Mouse (Mus musculus) kidney, postnatal 25 days (tissue): ENCODE data around the gene C130032M10Rik.

Source experiments
- DNase-seq, 2 experiments: peaks; one replicate each; pipeline ENCODE4 v3.0.0; 2021; ENCODE audit warnings: mixed read lengths in 2 of 2

The C130032M10Rik gene

DNA sequence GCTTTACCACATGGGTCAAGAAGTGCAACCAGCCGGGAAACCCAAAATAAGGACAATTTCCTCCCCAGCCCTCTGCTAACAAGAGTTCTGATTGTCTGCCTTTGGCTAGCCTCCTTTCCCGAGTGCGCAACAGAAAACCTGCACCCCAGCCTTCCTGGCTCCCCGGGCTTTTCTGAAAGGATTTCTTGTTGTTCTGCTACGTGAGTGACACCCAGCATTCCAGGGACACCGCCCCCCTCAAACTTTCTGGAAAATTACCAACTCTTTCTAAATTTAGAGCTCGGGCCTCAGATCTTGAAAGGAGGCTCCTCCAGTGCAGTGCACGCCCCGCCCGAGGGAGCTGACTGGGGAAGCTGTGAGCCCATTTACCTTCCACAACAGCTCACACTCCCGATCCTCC is at the start of gene C130032M10Rik:
Gene C130032M10Rik, plus strand, starts transcription at position 334 of the 400 bp plus-strand sequence.
- DNase-seq = no peak

DNA sequence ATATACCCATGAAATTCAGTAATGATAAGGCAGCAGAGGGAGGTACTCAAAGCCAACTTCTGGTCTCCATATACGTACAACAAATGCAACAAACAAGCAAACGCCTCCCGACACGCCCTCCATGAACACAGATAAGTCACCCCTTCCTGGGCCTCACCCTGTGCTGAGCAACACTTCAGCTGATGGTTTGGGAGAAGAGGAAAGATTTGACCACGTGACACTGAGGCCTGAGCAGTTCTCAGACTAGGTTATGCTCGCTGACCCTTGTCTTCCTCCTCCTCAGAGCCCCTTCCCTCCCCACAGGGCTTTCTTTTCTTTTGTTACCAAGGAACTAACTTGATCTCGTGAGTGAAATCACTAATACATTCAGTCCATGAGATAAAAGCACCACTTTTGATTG is 48.6 kb upstream of the C130032M10Rik start:
- no peak for DNase-seq

DNA sequence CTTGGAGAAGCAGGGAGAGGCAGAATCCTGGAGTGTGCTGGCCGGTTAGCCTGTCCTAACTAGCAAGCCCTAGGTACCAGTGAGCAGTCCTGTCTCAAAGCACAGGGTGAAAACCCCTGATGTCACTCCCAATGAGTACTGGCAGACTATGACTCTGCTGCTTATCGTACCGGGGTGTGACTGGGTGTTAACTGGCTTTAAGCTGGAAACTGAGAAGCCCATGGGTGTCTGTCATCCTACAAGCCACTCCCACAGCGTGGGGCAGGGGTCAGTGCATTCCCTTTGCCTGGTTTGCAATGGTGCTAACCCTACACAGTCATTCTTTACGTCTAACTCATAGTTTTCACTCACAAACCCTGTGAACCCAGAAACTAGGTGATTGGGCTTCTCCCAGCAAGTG is 47.3 kb upstream of the C130032M10Rik start:
- no peak for DNase-seq

DNA sequence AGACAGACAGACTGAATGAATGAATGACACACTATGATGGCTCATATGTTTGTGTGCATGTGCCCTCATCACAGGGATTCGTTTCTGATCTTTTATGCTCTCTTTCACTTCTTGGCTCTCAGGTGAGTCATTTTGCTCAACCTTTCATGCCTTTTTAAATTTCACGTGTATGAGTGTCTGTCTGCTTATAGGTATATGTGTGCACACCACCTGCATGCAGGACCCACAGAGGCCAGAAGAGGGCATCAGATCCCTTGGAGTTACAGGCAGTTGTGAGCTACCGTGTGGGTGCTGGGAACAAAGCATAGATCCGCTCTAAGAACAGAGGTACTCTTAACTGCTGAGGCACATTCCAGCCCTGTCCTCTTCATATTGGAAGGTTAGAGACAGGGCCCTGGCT is 46.8 kb upstream of the C130032M10Rik start:
- no peak for DNase-seq

DNA sequence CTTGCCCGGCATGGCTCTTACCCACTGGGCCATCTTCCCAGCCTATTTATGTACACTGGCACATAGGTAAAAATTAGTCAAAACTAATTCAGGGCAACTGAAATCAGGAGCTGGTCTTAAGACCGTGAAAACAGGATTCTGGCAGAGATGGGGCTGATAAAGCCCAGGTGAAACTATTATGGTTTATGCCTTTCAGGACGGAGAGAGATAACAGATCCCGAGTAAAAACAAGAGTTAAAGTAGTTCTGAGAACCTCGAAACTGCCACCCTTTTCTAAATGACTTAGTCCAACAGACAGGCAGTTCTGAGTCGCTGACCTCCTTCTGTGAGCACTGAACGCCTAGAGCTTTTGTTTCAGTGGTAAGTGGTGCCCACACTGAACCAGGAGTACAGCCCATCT is 43.6 kb upstream of the C130032M10Rik start:
- no peak for DNase-seq

DNA sequence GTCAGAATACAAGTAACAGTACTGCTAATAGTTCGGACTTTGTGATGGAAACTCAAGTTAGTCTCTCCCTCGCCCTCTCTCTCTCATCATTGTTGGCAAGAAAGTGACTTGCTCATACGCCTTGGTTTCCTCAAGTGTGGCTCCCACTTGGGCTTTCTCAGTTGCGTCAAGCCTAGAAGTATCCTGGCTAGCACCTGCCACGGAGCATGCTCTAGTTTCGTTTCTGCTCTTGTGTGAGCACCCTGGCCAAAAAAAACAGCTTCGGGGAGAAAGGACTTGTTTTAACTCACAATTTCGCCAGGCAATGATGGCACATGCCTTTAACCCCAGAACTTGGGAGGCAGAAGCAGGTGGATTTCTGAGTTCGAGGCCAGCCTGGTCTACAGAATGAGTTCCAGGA is 38.5 kb upstream of the C130032M10Rik start:
- peak in 1 of 2 experiments; percentile 17 for DNase-seq

DNA sequence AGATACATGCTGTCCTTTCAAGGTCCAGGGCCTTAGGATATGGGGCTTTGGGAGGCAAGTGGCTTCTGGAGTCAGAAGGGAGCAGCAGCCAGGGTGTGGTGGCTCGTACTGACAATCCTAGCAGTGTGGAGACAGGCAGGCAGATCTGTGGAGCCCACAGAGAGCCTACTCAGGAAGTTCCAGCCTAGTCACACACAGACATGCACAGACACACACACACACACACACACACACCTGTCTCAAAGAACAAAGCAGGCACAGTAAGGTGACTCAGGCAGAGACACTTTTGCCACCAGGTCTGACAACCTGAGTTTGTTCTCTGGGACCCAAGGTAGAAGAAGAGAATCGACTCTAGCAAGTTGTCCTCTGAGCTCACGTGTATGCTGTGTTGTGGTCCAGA is 34.6 kb upstream of the C130032M10Rik start:
- DNase-seq = no peak

DNA sequence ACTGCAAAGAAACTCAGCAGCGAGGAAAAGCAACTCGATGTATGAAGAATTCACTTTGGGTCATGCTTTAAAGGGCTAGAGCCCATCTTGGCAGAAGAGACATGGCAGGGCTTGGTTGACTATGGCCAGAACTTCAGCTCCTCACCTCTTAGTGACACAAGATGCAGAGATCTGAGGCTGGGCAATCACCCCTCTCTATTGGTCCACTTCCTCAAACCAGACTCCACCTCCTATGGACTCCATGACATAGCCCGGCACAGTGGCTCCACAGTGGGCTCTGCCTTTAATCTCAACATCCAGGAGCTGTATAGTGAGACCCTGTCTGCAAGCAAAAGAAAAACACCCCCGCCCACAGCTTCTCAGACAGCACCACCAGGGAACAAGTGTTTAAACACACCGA is 30.7 kb upstream of the C130032M10Rik start:
- DNase-seq = no peak

DNA sequence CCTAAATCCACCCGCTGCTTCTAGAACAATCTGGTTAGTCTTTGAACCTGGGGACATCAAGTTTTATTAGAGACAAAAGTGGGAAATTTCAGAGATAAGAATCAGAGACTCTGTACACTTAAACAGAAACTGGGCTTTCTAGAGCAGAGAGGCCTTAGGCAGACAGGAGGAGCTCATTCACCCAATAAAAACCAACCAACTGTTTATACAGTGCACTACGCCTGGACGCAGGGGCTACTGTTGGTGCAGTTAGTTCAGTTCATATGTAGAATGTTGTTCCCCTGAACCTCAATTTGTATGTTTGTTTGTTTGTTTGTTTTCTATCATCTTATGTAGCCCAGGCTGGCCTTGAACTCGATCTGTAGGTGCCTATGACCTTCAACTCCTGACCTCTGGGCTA is 28.7 kb upstream of the C130032M10Rik start:
- DNase-seq = no peak

DNA sequence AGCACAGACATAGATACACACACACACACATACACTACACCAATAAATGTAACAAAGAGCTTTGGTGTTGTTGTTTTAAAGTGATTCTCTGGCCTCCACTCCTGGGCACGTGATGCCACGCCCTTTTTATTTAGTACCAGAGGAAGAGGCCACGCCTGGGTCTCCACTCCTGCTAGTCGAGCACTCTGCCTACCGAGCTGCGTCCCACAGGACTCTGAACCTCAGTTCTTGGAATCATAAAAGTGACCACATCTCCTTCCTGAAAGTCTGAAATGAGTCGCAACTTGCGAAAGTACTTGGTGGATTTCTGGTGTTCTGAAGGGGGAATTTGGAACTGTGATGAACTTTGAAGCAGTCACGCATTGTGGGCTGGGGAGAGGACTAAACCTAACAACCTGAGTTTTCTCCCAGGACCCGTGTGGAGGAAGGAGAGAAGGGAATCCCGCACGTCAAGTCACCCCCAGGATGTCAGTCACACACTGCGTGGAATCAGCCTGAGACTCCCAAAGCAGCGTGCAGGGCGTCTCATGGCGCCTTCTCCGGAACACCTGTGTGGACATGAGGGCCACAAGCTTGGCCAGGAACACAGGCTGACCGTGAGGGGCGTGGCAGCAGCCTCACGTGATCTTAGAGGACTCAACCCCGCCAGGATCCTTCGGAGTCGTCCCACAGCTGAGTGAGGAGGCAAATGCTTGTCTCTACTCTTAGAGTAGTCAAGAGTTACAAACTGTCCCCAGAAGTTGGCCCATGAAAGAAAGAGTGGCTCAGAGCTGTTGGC is 27.8 kb upstream of the C130032M10Rik start:
- DNase-seq = no peak

DNA sequence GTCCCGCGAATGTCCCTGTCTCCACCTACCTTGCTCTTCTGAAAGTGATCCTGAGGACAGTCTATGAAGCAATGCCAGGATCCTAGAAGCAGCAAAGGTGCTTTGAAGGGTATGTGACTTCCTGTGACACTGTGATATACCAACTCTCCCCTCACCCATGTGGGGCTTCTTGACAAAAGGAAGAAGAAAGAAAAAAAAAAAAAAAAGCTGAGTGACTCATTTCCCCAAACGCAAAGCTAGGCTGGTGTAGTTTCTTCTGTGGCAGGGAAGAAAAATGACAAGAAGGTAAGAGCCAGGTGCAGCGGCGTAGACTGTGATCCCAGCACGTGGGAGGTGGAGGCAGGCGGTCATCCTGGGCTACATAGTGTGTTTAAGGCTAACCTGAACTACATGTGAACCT is 19.0 kb upstream of the C130032M10Rik start:
- no peak for DNase-seq

DNA sequence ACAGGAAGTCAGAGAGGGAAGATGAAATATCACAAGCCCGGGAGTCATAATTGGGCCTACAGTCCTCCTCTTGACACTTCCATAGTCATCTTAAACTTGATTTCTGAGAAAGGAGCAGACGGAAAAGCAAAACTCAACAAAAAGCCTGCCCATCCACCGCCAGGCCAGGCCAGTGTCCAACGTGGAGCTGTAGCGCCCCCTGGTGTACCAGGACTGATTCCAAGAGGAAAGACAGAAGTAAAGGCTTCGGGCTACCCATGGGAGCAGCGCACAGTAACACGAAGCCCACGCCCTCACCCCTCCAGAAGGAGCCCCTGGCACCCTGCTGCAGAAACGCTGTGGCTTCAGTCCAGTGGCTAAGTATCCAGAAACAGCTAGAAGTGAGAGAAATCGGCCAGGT is 17.3 kb upstream of the C130032M10Rik start:
- DNase-seq = peak; percentile 85 to 95

DNA sequence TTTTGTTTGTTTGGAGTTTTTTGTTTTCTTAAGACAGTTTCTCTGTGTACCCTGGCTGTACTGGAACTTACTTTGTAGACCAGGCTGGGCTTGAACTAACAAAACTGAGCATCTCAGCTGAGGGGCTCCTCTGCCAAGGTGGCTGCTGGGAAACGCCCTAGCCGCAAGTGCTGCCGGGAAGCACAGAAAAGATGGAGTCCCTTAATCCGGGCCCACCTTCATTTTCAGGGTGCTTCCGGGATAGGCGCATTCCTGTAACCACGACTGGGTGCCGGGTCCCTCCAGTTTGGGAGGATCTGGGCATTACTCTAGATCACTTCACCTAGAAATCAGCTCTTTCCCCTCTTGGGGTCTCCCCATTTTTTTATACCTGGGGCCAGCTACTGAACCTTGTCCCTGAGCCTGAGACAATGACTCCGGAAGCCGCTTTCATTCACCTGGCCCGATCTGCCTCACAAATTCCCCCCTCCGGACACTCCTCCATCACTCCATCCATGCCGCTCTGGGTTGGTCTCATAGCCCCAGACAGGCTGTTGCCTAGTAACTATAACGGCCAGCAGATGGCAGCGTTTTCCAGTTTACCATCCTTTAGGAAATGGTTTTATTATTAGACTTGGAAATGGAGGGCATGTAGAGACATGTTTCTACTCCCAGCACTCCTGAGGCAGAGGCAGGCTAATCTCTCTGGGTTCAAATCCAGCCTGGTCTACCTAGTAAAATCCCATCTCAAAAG is 15.5 kb upstream of the C130032M10Rik start:
- DNase-seq = peak; percentile 78 to 86

DNA sequence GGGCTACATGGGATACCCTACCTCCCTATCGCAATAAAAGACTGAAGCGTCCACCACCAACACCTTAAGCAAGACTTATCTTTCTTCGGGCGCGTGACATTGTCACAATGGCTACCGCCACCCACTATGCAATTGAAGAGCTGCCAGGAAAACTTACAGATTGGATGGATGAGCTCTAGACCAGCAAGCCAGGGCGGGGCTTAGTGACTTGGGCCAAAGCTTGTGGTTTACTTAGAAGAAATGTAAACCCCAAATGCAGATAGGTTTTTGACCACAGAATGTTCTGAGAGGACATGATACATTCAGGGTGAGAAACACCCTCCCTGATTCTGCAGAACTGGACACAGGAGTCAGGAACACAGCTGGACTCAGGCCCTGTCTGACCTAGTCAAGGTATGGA is 14.4 kb upstream of the C130032M10Rik start:
- DNase-seq = no peak

DNA sequence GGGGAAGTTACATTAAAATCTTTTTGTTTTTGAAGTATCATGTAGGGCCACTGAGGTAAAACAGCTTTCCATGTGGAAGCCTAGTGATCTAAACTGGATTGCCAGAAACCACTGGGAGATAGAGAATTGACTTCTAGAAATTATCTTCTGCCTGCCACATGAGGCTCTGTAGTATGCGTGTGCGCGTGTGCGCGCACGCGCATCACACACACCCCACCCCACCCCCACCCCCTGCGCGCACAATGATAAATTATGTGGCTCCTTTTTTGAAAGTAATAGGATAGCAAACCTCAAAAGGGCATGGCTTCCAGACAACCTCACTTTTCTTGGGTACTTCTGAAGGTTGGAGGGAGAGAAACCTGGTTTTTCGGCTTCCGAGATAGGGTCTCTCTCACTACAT is 13.6 kb upstream of the C130032M10Rik start:
- DNase-seq = no peak

DNA sequence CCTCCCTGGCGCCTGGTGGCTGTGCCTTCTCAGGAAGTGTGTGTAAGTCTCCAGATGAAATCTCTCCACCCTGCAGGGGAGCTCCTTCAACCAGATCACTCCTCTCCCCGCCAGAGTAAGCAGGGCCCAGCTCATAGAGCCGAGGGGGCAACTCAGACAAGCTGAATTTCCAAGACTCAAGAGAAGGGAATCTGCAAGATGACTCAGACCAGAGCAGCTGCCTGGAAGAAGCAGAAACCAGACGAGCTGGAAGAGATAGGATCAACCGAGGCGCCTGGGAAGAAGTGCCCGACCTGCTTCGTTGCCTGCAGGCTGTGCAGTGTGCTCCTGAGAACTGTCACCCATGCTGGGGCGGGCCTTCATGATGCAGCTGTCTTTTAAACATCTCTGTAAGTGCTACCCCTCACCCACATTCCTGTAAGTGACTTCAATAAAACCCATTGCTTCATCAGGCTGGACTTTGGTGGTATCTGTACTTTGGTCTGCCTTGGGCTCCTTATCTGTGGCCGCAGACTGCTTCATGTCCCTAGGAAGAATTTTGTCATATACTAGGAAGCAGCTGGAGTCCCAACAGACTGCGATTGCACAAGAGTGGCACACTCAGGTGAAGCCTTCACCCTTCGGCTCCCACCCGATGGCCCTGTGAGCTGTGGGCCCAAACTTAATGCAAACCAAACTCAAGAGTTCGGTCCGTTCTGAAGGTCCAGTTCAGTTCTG is 12.6 kb upstream of the C130032M10Rik start:
- no peak for DNase-seq

DNA sequence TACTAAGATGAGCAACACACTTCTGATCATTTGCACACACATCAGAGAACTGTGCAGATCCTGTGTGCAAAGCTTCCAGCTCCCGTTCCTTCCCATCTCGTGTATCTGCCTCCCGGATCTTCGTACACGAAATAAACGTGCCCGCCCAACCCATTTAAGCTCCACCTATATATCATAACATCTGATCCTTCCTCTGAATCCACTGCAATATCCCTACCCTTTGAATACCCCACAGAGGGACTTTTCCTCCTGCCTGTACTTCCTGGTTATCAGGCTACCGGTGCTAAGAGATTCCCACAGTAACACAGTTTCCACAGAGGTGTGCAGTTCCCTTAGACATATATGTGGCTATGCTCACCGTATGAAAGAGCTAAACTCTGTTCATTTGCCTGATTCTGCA is 10.7 kb upstream of the C130032M10Rik start, which contains the start of gene Ccr4:
Gene Ccr4, minus strand, starts transcription at position 101 of the 400 bp plus-strand sequence.
- DNase-seq = no peak

DNA sequence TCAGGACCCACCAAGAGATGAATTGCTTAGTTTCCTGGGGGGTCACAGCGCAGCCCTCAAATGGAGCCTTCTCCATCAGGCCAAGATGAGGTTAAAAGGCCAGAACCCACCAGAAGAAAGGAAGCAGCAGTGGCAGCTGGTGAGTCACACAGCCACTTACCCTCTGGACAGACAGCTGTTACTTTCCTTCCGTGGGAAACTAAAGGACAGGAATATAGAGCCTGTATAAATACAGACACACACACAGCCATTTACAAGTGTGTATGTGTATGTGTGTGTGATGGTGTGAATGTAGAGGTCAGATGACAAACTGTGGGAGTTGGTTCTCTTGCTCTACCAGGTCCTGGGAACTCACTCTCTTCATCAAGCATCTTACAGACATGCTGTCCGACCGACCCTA is 8.9 kb upstream of the C130032M10Rik start:
- no peak for DNase-seq

DNA sequence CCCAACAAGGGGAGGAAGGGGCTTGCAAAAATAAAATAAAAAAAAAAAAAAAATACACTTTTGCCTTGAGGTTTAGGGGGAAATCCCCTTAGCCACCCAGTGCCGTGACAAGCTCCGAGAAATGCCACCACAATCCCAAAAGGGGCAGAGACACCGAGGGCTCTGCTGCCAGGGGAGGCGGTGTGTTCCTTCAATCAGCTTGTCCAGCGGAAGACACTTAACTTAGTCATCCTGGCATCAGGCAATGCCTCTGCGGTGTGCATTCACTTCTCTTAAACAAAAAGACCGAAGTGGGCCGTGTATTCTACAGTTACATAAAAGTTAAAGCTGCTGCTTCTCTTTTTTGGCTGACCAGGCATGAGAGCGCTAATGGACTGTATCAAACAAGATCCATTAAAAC is 8.1 kb upstream of the C130032M10Rik start:
- DNase-seq = no peak

DNA sequence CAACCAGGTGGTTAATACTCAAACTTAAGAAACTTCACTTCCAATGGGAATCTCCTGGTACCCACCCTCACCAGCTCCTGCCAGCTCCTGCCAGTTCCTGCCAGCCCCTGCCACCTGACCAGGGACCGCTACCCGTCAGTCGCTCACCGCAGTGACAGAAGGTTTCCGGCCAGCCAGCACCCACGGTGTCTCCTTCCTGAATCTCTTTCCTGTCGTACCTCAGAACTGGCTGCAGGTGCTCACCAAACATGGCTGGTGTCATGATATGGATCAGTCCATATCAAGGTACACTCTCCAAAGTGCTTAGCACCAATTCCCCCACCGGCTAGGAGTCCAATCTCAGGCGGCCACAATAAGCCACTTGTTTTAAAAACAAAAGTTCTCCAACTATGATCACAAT is 5.7 kb upstream of the C130032M10Rik start:
- DNase-seq = no peak

DNA sequence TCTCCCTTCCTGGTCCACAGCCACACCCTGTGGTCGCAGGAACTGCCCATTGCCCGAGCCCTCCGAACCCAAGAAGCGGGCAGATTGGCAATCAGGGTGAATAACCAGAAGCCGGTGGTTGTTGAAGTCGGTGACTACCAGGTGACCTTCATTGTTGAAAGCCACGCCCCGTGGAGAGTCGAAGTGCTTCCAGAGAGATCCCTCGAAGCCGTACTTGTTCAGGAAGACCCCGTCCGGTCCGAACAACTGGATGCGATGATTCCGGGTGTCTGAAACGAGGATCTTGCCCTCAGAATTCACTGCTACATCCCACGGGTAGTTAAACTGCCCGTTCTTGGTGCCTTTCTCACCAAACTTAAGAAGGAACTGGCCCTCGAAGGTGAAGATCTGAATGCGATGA is 2.7 kb upstream of the C130032M10Rik start:
- DNase-seq = no peak

DNA sequence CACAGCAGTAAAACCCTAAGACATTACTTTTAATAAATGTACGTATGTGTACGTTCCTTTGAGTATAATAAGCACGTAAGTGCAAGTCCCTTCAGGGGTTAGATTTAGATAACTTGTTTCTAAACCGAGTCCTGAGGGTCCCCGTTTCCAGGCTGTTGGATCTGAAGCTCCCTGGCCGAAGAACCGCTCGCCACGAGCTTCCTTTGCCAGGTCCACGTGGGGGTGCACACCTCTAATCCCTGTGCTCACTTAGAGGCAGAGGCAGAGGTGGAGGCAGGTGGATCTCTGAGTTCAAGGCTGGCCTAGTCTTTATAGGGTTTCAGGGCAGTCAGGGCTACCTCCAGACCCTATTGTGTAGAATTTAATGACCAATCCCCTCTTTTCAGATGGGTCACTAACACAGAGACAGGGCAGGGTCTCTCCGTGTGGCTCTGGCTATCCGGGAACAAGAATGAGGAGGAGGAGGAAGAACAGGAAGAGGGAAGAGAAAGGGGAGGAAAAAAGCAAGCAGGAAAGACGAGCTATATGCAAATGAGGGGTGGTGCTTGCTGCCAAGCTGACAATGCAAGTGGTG is 2.5 kb downstream of the C130032M10Rik start:
- no peak for DNase-seq

DNA sequence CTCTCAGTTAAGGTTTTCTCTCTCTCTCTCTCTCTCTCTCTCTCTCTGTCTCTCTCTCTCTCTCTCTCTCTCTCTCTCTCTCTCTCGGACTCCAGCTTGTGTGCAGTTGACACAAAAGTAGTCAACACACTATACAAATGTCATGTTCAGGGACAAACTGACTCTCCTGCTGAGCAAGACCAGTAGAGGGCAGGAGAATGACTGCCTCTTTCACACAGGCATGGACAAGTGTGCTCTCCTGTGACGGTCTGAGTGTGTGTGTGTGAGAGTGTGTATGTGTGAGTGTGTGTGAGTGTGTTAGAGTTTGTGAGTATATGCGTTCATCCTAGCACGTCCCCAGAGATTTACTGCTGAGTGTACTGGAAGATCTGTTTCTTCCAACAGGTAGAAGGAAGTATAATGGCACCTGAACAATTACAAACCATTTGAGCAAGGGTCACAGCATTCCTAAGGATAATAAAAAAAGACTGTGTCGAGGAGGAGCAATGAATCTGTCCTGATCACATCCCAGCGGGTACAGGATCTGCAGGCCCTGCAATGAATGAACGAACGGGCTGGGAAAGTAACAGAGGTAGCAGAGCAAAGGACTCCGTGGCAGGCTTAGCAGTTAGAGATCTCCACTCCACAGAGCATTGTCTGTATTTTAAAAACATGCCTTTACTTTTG is 3.4 kb downstream of the C130032M10Rik start:
- no peak for DNase-seq
